Mouse (Mus musculus) thymus, postnatal 0 days (tissue): Measurements from ENCODE around the gene Cyb5r3. TPM values are rescaled to one million over a fixed set of nuclear protein-coding genes. Genes with fewer than 3 reads are reported as not detected.
"Not testable (repeated sequence)": the region's sequence is repeated elsewhere in the genome, so short reads cannot be mapped to it uniquely, and the experiment has no call there.

Experiments used
- DNase-seq: peaks from one replicate; pipeline ENCODE4 v3.0.0-alpha.2; 2015; ENCODE audit warnings: low spot score
- polyA plus RNA-seq: library from polyadenylated mRNA; unstranded; fragments of >200 nt; fragmentation: Nextera tagmentation; extraction: Ambion mirVana; gene quantifications from 2 replicates; pipeline ENCODE4 v1.2.1, GENCODE M21; 2015

Cyb5r3 gene
- polyA plus RNA-seq, 1 experiment from 2014 or later: 38.1 TPM

GRCm38 (mm10) chr15:83150694-83151093, 21.7 kb downstream of the Cyb5r3 start:
- DNase-seq: no peak

- no peak for DNase-seq
Measured at GRCm38 (mm10) chr15:83150073-83150442, 22.3 kb downstream of the Cyb5r3 start.

DNA sequence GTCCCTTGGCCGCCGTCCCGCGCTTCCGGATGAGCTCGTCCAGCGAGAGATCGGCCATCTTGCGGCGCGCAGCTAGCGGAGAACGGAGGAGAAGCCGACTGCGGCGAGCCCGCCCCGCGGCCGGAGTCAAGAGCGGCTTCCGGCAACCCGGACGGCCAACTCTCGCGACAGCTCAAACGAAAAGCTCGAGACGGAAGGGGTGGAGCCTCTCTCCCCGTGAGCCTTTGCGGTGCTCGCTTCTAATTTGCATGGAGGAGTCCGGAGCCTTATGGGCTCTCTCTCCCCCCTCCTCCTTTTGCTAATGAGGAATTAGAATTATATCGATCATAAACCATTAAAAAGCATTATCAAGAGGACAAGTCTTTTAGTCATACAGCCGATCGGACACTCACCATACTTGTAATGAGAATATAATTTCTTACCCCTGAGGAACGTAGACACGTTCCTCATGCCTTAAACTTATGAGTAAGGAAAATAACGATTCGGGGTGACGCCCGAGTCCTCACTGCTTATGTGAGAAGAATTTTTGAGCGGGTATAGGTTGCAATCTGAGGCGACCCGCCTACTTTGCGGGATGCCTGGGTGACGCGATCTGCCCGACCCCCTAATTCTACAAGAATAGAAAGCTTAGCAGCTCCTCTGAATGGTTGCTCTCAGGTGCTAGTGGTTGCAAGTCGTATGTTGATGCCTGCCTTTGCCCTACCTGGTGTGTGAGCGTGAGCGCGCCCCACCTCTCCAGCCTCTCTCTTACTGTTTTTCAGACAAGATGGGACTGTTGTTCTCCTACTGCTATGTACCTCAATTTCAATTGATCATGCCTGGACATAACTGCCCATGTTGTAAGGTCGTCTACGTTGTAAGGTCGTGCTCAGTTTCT, 23.0 kb downstream of the Cyb5r3 start, which contains the start of gene Poldip3:
TSS of gene Poldip3 (minus strand) at position 189 of the 877 bp plus-strand sequence.
- DNase-seq: peak; percentile 99

DNA sequence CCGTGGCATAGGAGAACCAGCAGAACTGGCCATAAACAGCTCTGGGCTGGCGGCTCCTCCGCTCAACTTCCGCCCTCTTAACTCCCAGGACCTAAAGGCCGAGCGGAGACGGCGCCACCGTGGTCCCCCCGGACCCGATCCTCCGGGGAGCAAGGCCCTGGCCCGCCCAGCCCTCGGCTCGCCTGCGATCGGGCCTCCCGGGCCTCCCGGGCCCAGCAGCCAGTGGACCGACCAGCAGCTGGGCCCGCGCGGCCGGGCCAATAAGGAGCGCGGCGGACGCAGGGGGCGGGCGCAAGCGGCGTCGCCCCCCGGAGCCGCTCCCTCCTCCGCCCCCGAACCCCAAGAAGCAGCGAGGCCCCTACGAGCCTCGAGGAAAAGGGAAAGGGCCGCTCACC, 23.6 kb downstream of the Cyb5r3 start:
- DNase-seq: no peak

GRCm38 (mm10) chr15:83148395-83148794, 24.0 kb downstream of the Cyb5r3 start:
- no peak for DNase-seq

DNA sequence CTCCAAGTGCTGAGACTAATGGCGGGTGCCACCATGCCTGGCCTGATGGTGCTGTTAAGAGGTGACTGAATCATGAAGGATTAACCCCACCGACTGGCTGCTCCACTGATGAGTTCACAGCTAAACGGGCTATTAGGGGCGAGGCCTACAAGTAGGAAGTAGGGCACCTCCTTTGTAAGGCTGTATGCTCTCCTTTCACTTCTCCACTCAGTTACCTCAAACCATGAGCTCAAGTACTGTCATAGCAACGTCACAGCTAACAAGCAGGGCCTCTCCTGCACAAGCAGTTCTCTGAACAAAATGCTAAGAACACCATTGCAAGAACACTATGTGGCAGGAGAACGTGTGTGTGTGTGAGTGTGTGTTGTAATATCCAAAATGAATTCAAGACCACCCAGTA, 26.9 kb downstream of the Cyb5r3 start:
- DNase-seq: no peak

DNA sequence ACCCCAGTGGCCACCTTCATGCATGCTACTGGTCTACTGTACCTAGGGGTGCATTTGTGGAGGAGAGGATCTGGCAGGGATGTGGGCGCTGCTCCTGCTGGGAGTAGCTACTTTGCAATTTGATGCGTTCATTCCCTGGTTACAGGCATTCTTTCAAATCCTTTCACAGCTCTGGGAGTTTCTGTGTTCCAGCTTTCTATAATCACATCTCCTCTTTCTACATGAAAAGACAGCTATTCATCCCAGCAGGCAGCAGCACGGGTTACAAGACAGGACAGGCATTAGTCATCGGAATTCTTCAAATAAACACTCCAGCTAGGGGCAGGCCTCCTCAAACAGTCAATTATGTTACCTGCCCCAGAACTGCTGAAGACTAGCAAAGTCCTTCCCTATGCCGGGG, 29.5 kb downstream of the Cyb5r3 start:
- no peak for DNase-seq

- DNase-seq: no peak
Measured at GRCm38 (mm10) chr15:83135654-83136053, 36.7 kb downstream of the Cyb5r3 start.

DNA sequence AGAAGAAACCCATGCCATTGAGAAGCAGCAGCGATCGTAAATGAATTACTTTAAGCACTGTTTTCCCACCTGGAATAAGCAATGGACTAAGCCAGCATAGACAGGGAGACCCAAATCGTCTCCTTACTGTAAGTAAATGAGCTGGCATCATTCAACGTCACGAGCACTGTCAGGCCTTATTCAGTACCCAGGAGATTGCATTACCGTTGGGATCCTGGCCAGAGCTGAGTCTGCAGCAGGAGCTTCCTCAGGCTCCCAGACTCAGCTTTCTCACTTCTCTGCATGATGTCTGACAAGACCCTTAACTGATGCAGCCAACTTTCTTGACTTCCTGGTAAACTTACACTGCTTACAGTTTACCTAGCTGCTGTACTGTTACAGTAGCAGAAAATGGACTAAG, 37.7 kb downstream of the Cyb5r3 start:
- DNase-seq: no peak

GRCm38 (mm10) chr15:83129530-83130231, 42.7 kb downstream of the Cyb5r3 start:
- no peak for DNase-seq

DNA sequence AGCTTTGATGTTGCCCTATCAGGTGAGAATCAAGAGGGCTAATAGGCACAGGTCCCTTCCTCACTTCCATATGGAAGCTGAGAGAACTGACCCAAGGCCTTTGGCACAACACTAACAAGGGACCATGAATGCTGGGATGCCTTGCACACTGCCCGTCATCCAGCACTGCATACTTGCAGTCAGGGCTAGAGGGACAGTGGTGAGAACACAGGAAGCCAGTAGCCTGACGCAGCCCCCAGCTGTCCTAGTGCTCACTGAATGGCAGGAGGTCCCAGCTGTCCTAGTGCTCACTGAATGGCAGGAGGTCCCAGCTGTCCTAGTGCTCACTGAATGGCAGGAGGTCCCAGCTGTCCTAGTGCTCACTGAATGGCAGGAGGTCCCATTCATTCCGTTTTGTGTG, 45.4 kb downstream of the Cyb5r3 start:
- DNase-seq: not testable (repeated sequence)

DNA sequence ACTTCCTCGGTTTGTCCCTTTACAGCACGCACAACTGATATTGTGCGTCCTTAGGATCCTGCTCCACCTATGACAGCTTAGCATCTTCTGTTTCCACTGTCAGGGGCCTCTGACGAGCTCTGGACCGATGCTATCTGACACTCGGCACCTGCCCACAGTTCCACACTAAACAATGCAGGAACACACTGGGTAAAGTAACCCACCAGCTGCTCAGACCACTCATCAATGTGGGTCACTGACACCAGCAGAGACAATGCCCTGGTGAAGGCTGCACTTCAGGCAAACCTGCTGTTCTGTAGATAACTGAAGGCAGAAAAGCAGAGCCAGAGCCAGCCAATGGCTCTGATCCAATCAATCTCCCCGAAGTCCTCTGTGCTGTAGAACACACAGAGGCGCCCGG, 45.8 kb downstream of the Cyb5r3 start:
- DNase-seq: no peak

GRCm38 (mm10) chr15:83124625-83125024, 47.8 kb downstream of the Cyb5r3 start:
- DNase-seq: no peak

DNA sequence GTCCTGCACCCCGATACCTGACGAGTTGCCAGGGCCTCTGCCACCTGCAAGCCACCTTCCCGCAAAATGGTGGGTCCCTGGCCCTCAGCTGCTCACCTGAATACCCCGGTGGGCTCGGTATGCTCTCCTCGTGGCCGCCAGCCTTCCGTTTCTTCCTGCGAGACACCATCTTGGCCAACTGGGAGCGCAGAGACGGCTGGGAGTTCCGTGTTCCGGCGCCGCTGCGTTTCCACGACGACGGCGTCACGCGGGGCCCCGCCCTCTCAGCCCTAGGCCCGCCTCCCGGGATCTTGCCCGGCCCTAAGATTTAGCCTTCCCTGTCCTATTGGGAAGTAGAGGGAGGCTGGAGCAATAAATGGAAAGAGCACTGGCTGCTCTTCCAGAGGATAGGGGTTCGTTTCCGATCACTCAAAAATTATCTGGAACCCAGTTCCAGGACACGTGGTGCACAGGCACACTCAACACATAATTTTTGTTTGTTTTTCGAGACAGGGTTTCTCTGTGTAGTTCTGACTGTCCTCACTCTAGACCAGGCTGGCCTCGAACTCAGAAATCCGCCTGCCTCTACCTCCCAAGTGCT, 49.7 kb downstream of the Cyb5r3 start, which contains the start of gene Rrp7a:
TSS of gene Rrp7a (minus strand) at position 236 of the 580 bp plus-strand sequence.
- DNase-seq: peak; percentile 77

- DNase-seq: peak; percentile 61
Measured at GRCm38 (mm10) chr15:83121709-83122565, 50.5 kb downstream of the Cyb5r3 start.

DNA sequence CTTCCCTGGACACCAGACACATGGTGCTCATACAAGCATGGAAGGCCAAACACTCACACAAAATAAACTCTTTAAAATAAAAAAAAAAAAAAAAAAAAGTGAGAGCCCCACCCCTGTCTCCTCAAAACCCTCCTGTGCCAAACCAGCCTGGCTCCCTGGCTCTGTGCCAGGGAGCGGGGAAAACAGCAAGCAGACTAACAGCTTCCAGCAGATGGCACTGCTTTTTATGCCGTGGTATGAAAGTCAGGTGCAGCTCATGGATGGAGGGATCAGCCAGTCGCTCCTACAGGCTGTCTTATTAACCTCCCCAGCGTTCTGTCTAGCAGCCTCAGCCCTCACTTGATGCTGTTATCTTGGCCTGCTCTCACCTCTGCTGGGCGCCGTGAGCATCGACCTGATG, 54.0 kb downstream of the Cyb5r3 start:
- DNase-seq: no peak

DNA sequence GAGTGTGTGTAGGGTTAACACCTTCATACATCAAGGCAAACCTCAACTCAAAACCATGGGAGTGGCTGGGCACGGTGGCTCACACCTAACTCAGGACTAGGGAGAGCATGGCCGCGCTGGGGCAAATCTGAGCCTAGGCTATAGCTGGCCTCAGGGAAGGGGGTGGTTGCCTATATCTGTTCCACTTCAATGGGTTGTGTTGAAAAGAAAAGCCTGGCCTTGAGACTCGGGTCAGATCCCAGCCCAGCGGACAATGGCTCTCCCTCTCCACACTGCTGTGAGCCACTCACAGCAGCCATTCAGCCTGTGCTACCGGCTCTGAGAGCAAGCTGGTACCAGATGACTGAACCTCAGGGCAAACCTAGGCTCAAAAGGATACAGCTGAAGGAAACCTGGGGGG, 57.3 kb downstream of the Cyb5r3 start:
- DNase-seq: no peak

- DNase-seq: no peak
Measured at GRCm38 (mm10) chr15:83114106-83114505, 58.3 kb downstream of the Cyb5r3 start.

DNA sequence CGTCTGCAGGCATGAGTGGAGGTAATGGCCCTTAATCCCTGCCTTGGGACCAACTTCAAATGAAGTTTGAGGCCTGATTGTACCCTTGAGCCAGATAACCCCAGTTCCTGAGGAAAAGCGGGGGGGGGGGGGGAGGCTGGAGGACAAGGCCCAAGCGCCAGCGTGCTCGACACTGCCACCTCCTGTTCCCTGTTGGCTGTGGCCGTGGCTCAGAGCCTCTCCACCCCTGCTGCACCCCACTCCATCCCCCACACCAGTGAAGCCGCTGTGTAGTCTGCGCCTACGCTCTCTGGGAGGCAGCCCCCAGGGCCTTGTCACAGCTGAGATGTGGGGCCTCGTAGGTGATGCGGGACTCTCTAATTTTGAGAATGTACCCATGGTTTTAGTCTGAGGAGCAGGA, 59.5 kb downstream of the Cyb5r3 start:
- DNase-seq: peak; percentile 53

- no peak for DNase-seq
Measured at GRCm38 (mm10) chr15:83111874-83112273, 60.5 kb downstream of the Cyb5r3 start.

DNA sequence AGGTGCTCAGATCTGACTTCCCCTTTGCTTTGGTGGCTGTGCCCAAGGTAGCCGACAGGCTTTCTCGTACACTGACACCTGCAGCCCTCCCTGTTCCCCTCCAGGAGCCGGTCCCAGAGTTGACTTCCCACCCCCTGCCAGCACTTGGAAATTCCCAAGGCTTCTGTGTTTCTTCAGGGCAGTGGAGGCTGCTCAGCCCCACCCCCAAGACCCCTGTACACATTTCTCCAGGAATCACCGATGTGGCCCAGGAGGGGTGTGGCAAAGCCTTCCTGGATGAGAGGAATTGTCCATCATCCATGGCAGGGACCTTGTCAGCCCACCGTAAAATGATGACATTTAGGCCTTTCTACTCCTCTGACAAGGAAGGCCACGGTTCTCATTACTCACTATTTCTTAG, 61.1 kb downstream of the Cyb5r3 start:
- no peak for DNase-seq
